15 mouse cellular contexts compared by ENCODE assay signal in genomic region chr14:20098061-20098460, GRCm38 (mm10). TPM values are rescaled to one million over a fixed set of nuclear protein-coding genes. Genes with fewer than 3 reads are reported as not detected.
DNase-seq lines count a peak whose midpoint lies in the region; ATAC-seq and TF ChIP-seq lines count a peak whose summit lies in the region.
"Had no signal": no experiment of that assay in that cellular context is flagged by ENCODE, and none has a peak within 500 bp of the region (broad histone marks: within the 10 kb centered on the region; RNA-seq: fewer than 3 reads in every experiment).

No protein-coding gene starts in this region.

- no peak overlapping the region for H3K9ac ChIP-seq in heart, embryonic 11.5 days (ENCODE audit: low read depth, low read length)
- no peak overlapping the region for H3K9ac ChIP-seq in kidney, postnatal 0 days (ENCODE audit: low read depth, low read length)
- H3K9ac ChIP-seq in neural tube, embryonic 15.5 days (replicated peaks): no peak overlapping the region
- H3K9ac ChIP-seq: heart, embryonic 15.5 days; midbrain, embryonic 13.5 days had no signal

- no peaks in the 10 kb centered on the region for H3K27me3 ChIP-seq in heart, embryonic 10.5 days (ENCODE audit: insufficient read depth, poor library complexity, severe bottlenecking)
- no peaks in the 10 kb centered on the region for H3K27me3 ChIP-seq in heart, embryonic 11.5 days (ENCODE audit: control insufficient read depth, insufficient read depth, low read length)
- no peaks in the 10 kb centered on the region for H3K27me3 ChIP-seq in kidney, postnatal 0 days (ENCODE audit: insufficient read depth, low read length)
- no peaks in the 10 kb centered on the region for H3K27me3 ChIP-seq in neural tube, embryonic 15.5 days (replicated peaks)
- H3K27me3 ChIP-seq: heart, embryonic 15.5 days; midbrain, embryonic 13.5 days had no signal

- no peak for TF ChIP-seq CTCF in kidney, postnatal 0 days (IDR thresholded peaks at IDR 0.05; ENCODE audit: low read depth)

- H3K4me2 ChIP-seq in heart, embryonic 11.5 days: no peak overlapping the region
- H3K4me2 ChIP-seq in kidney, postnatal 0 days (ENCODE audit: low read length): no peak overlapping the region
- no peak overlapping the region for H3K4me2 ChIP-seq in neural tube, embryonic 15.5 days
- H3K4me2 ChIP-seq: heart, embryonic 15.5 days; midbrain, embryonic 13.5 days had no signal

- H3K36me3 ChIP-seq in heart, embryonic 10.5 days: no peaks in the 10 kb centered on the region
- H3K36me3 ChIP-seq in heart, embryonic 11.5 days (ENCODE audit: control insufficient read depth, insufficient read depth, low read length): no peaks in the 10 kb centered on the region
- H3K36me3 ChIP-seq in kidney, postnatal 0 days (ENCODE audit: insufficient read depth, low read length): no peaks in the 10 kb centered on the region
- H3K36me3 ChIP-seq in neural tube, embryonic 15.5 days: no peaks in the 10 kb centered on the region
- H3K36me3 ChIP-seq: heart, embryonic 15.5 days; midbrain, embryonic 13.5 days had no signal

- no peak for ATAC-seq in heart, embryonic 11.5 days (replicated peaks; ENCODE audit: insufficient number of reproducible peaks, low FRiP score, low TSS enrichment)
- peak; percentile 59 for ATAC-seq in kidney, postnatal 0 days (replicated peaks; ENCODE audit: low FRiP score, low read depth)
- ATAC-seq in neural tube, embryonic 15.5 days (ENCODE audit: low FRiP score): no peak
- ATAC-seq: midbrain, embryonic 13.5 days had no signal

- no peaks in the 10 kb centered on the region for H3K9me3 ChIP-seq in heart, embryonic 10.5 days
- H3K9me3 ChIP-seq in heart, embryonic 11.5 days (replicated peaks; ENCODE audit: control insufficient read depth, low read length): no peaks in the 10 kb centered on the region
- no peaks in the 10 kb centered on the region for H3K9me3 ChIP-seq in kidney, postnatal 0 days (replicated peaks; ENCODE audit: low read length)
- H3K9me3 ChIP-seq in neural tube, embryonic 15.5 days (replicated peaks): no peaks in the 10 kb centered on the region
- H3K9me3 ChIP-seq: heart, embryonic 15.5 days; midbrain, embryonic 13.5 days had no signal

- DNase-seq in heart, embryonic 10.5 days (ENCODE audit: low spot score): peak; percentile 50
- DNase-seq in adrenal gland, postnatal 14 days: peak; percentile 61
- DNase-seq in kidney, postnatal 0 days (ENCODE audit: low spot score): peak; percentile 62
- peak; percentile 73 for DNase-seq in lung, postnatal 25 days (ENCODE audit: low spot score)
- no peak for DNase-seq in right cerebral cortex, postnatal 36 days (ENCODE audit: low spot score in 2 of 2)
- no peak for DNase-seq in urinary bladder, postnatal 4 days (ENCODE audit: low spot score in 2 of 2)
- DNase-seq: cerebellum, adult 11-12 months; gastrocnemius, adult 2 months; retina, postnatal 1 day; thymus, adult 2 months had no signal

- no peak overlapping the region for H3K4me3 ChIP-seq in heart, embryonic 10.5 days
- no peak overlapping the region for H3K4me3 ChIP-seq in heart, embryonic 11.5 days (ENCODE audit: low read depth, low read length)
- H3K4me3 ChIP-seq in kidney, postnatal 0 days (replicated peaks; ENCODE audit: low read depth, low read length): no peak overlapping the region
- H3K4me3 ChIP-seq in neural tube, embryonic 15.5 days (replicated peaks): no peak overlapping the region
- H3K4me3 ChIP-seq: erythroblast, embryonic 14.5 days; gastrocnemius, adult 2 months; heart, embryonic 15.5 days; midbrain, embryonic 13.5 days had no signal

- H3K4me1 ChIP-seq in heart, embryonic 10.5 days: peaks cover 4% of the 10 kb centered on the region; the same call in 1 of the 2 replicates
- no peaks in the 10 kb centered on the region for H3K4me1 ChIP-seq in heart, embryonic 11.5 days (ENCODE audit: control insufficient read depth, insufficient read depth, low read length)
- no peaks in the 10 kb centered on the region for H3K4me1 ChIP-seq in kidney, postnatal 0 days (replicated peaks; ENCODE audit: insufficient read depth, low read length)
- H3K4me1 ChIP-seq in neural tube, embryonic 15.5 days: no peaks in the 10 kb centered on the region
- H3K4me1 ChIP-seq: heart, embryonic 15.5 days; midbrain, embryonic 13.5 days had no signal

- WGBS in heart, embryonic 10.5 days: 27% methylated on average over 5 of the region's 5 CpGs
- 29% methylated on average over 5 of the region's 5 CpGs for WGBS in heart, embryonic 11.5 days (ENCODE audit: insufficient replicate concordance)
- 31% methylated on average over 5 of the region's 5 CpGs for WGBS in kidney, postnatal 0 days
- 62% methylated on average over 5 of the region's 5 CpGs for WGBS in neural tube, embryonic 15.5 days

- no peak overlapping the region for H3K27ac ChIP-seq in heart, embryonic 10.5 days
- H3K27ac ChIP-seq in heart, embryonic 11.5 days (ENCODE audit: low read depth, low read length): no peak overlapping the region
- H3K27ac ChIP-seq in kidney, postnatal 0 days: no peak overlapping the region
- no peak overlapping the region for H3K27ac ChIP-seq in neural tube, embryonic 15.5 days (replicated peaks)
- H3K27ac ChIP-seq: gastrocnemius, adult 2 months; heart, embryonic 15.5 days; midbrain, embryonic 13.5 days had no signal

RNA-seq across cellular contexts. Expression of gene Saysd1, which starts 40.3 kb away (rescaled TPM):
- 7.8 and 10.5 TPM in 2 replicates for polyA plus RNA-seq in heart, embryonic 10.5 days (2016; fragmentation: Nextera tagmentation; extraction: Ambion mirVana)
- polyA plus RNA-seq in heart, embryonic 11.5 days (2014; fragmentation: Nextera tagmentation; extraction: Ambion mirVana): 8.4 and 8.6 TPM in 2 replicates
- 6.2 and 7.1 TPM in 2 replicates for total RNA-seq in adrenal gland, postnatal 14 days (2021)
- 18.1 and 19.3 TPM in 2 replicates for polyA plus RNA-seq in kidney, postnatal 0 days (2015; fragmentation: Nextera tagmentation; extraction: Ambion mirVana)
- 11.3 and 11.9 TPM in 2 replicates for polyA plus RNA-seq in neural tube, embryonic 15.5 days (2015; fragmentation: Nextera tagmentation; extraction: Ambion mirVana)

Comparison
In these comparisons a context has a peak if more than half of its experiments do, and no peak if none do; other contexts are left out.
1. DNase-seq: peak in heart, embryonic 10.5 days (single experiment), adrenal gland, postnatal 14 days (single experiment), kidney, postnatal 0 days (single experiment) and lung, postnatal 25 days (single experiment); none in right cerebral cortex, postnatal 36 days (0 of 2) and urinary bladder, postnatal 4 days (0 of 2).